Mouse (Mus musculus) liver, adult 2 months (tissue): ENCODE results near the gene Olfr657. TPM values are rescaled to one million over a fixed set of nuclear protein-coding genes. Genes with fewer than 3 reads are reported as not detected.

Experiments
- DNase-seq: peaks from one replicate; pipeline ENCODE4 v3.0.0-alpha.2; 2011; ENCODE audit warnings: low read depth, low spot score; ENCODE audit errors: extremely low read depth
- H3K27ac ChIP-seq: fragments of 200-500 bp; replicated peaks from 2 replicates; pipeline ENCODE4 v1.5.1; 2012; ENCODE audit warnings: low read depth, mild to moderate bottlenecking, control low read depth, inconsistent platforms, low read length; ENCODE audit not compliant: insufficient read depth
- H3K27me3 ChIP-seq: fragments of 200-500 bp; 2 replicates; pipeline ENCODE4 v1.6.1; 2012; ENCODE audit warnings: mild to moderate bottlenecking, moderate library complexity, low read length, inconsistent platforms; ENCODE audit not compliant: control insufficient read depth, insufficient read depth
- H3K36me3 ChIP-seq: fragments of 200-500 bp; 2 replicates; pipeline ENCODE4 v1.6.1; 2012; ENCODE audit warnings: low read length, inconsistent platforms; ENCODE audit not compliant: control insufficient read depth, insufficient read depth
- H3K4me1 ChIP-seq: fragments of 200-500 bp; 2 replicates; pipeline ENCODE4 v1.6.1; 2011; ENCODE audit warnings: low read length; ENCODE audit not compliant: control insufficient read depth, insufficient read depth
- H3K4me3 ChIP-seq: fragments of 200-500 bp; 2 replicates; pipeline ENCODE4 v1.5.1; 2011; ENCODE audit warnings: low read depth, mild to moderate bottlenecking, control low read depth, low read length, moderate library complexity; ENCODE audit not compliant: insufficient read depth
- H3K79me2 ChIP-seq: fragments of 200-500 bp; 2 replicates; pipeline ENCODE4 v1.6.1; 2012; ENCODE audit warnings: inconsistent platforms, mild to moderate bottlenecking, low read length, moderate library complexity; ENCODE audit not compliant: control insufficient read depth, insufficient read depth
- H3K9ac ChIP-seq: fragments of 200-500 bp; 2 replicates; pipeline ENCODE4 v1.6.1; 2012; ENCODE audit warnings: low read depth, mild to moderate bottlenecking, control low read depth, inconsistent platforms, low read length
- CTCF ChIP-seq: fragments of 200-500 bp; IDR thresholded peaks from 2 replicates; pipeline ENCODE4 v1.5.1; 2011; ENCODE audit warnings: low read depth, low read length, control low read depth
- POLR2A ChIP-seq: fragments of 200-500 bp; IDR thresholded peaks from 2 replicates; pipeline ENCODE4 v1.6.1; 2011; ENCODE audit warnings: low read length, control low read depth; ENCODE audit not compliant: insufficient read depth; ENCODE audit errors: extremely low read depth
- WGBS: fragments of 180-500 bp; shearing (Covaris S2); methylation state at CpG from one replicate; pipeline ENCODE4 v1.1.7; 2018; 5-methylcytosine and 5-hydroxymethylcytosine counted together
- polyA plus RNA-seq: library from polyadenylated mRNA; depleted of rRNA; stranded (reverse); fragments of >200 nt; gene quantifications from 2 replicates; pipeline ENCODE4 v1.2.3, GENCODE M21; 2012
- total RNA-seq: library from RNA; depleted of rRNA; stranded (reverse); fragments of >200 nt; gene quantifications from 2 replicates; pipeline ENCODE4 v1.2.3, GENCODE M21; 2014

The Olfr657 gene
- total and polyA plus RNA-seq, 2 experiments, result not detected

GRCm38 (mm10) chr7:104601679-104602078 lies 22.9 kb upstream of the Olfr657 start, which contains the start of gene Olfr655:
Gene Olfr655, minus strand, starts transcription at chr7:104601779.
- Histone ChIP-seq H3K9ac (no peak within 1 kb of the TSS), H3K79me2 (no peaks in the 10 kb centered on the region), H3K4me3 (no peak within 1 kb of the TSS), H3K27me3 (no peaks in the 10 kb centered on the region), H3K27ac (no peak within 1 kb of the TSS), H3K36me3 (no peaks in the 10 kb centered on the region), H3K4me1 (no peaks in the 10 kb centered on the region)
- TF ChIP-seq CTCF (no peak), POLR2A (no peak)
- no peak for DNase-seq
- WGBS, result 78% methylated on average over 2 of the region's 2 CpGs

GRCm38 (mm10) chr7:104603173-104603572 lies 21.4 kb upstream of the Olfr657 start:
- 8% methylated on average over 3 of the region's 3 CpGs for WGBS
- TF ChIP-seq POLR2A (no peak), CTCF (peak; percentile 67; the same call in 1 of the 2 replicates)
- no peak overlapping the region for H3K9ac ChIP-seq
- DNase-seq, result peak; percentile 27
- no peak overlapping the region for H3K4me3 ChIP-seq
- H3K4me1 ChIP-seq, result no peaks in the 10 kb centered on the region
- no peak overlapping the region for H3K27ac ChIP-seq
- no peaks in the 10 kb centered on the region for H3K79me2 ChIP-seq
- no peaks in the 10 kb centered on the region for H3K27me3 ChIP-seq
- no peaks in the 10 kb centered on the region for H3K36me3 ChIP-seq

- Histone ChIP-seq H3K27me3 (no peaks in the 10 kb centered on the region), H3K4me1 (no peaks in the 10 kb centered on the region), H3K9ac (no peak overlapping the region), H3K4me3 (no peak overlapping the region), H3K36me3 (no peaks in the 10 kb centered on the region), H3K79me2 (no peaks in the 10 kb centered on the region), H3K27ac (no peak overlapping the region)
- no peak for DNase-seq
- no peak for TF ChIP-seq POLR2A
- TF ChIP-seq CTCF, result no peak
Measured at GRCm38 (mm10) chr7:104604727-104605126, 19.9 kb upstream of the Olfr657 start.

GRCm38 (mm10) chr7:104613655-104614054 lies 10.9 kb upstream of the Olfr657 start, which contains the start of gene Olfr656:
Gene Olfr656, plus strand, starts transcription at chr7:104613955.
- no peak for TF ChIP-seq POLR2A
- no peak for TF ChIP-seq CTCF
- no peak within 1 kb of the TSS for H3K9ac ChIP-seq
- no peaks in the 10 kb centered on the region for H3K27me3 ChIP-seq
- H3K4me3 ChIP-seq, result no peak within 1 kb of the TSS
- H3K4me1 ChIP-seq, result no peaks in the 10 kb centered on the region
- WGBS, result 71% methylated on average over 4 of the region's 4 CpGs
- H3K27ac ChIP-seq, result no peak within 1 kb of the TSS
- no peaks in the 10 kb centered on the region for H3K36me3 ChIP-seq
- no peaks in the 10 kb centered on the region for H3K79me2 ChIP-seq
- no peak for DNase-seq

- no peak for TF ChIP-seq POLR2A
- peak; percentile 65 for TF ChIP-seq CTCF
- no peaks in the 10 kb centered on the region for H3K36me3 ChIP-seq
- 9% methylated on average over 21 of the region's 22 CpGs for WGBS
- no peak within 1 kb of the TSS for H3K9ac ChIP-seq
- peak; percentile 26 for DNase-seq
- H3K79me2 ChIP-seq, result no peaks in the 10 kb centered on the region
- H3K4me3 ChIP-seq, result peak within 1 kb of the TSS; percentile 26; the same call in 1 of the 2 replicates
- no peaks in the 10 kb centered on the region for H3K4me1 ChIP-seq
- no peaks in the 10 kb centered on the region for H3K27me3 ChIP-seq
- no peak within 1 kb of the TSS for H3K27ac ChIP-seq
Measured at GRCm38 (mm10) chr7:104646841-104647482, 22.4 kb downstream of the Olfr657 start, which contains the start of gene Olfr658. Gene Olfr658, minus strand, starts transcription at chr7:104647305.

GRCm38 (mm10) chr7:104666453-104666852 lies 41.9 kb downstream of the Olfr657 start, which contains the start of gene Olfr659:
Gene Olfr659, plus strand, starts transcription at chr7:104666753.
- H3K4me1 ChIP-seq, result no peaks in the 10 kb centered on the region
- WGBS, result 82% methylated on average over 3 of the region's 3 CpGs
- no peaks in the 10 kb centered on the region for H3K79me2 ChIP-seq
- no peak for TF ChIP-seq POLR2A
- no peak for TF ChIP-seq CTCF
- H3K27me3 ChIP-seq, result no peaks in the 10 kb centered on the region
- DNase-seq, result no peak
- no peak within 1 kb of the TSS for H3K9ac ChIP-seq
- no peak within 1 kb of the TSS for H3K27ac ChIP-seq
- no peaks in the 10 kb centered on the region for H3K36me3 ChIP-seq
- no peak within 1 kb of the TSS for H3K4me3 ChIP-seq
